Mouse (Mus musculus) liver, postnatal 0 days (tissue): ENCODE measurements at regions not wholly inside any gene's neighbourhood (a gene's known extent, or its start where the extent isn't known, plus 50 kb on each side); places are given as distances from the start of the nearest gene placed in this dataset.

ENCODE experiments used
- CTCF ChIP-seq: sonication (generic); IDR thresholded peaks from 2 replicates; pipeline ENCODE4 v1.5.1; 2016; ENCODE audit warnings: antibody characterized with exemption, low read depth
- EP300 ChIP-seq: IDR thresholded peaks from 2 replicates; pipeline ENCODE4 v1.6.1; 2016; ENCODE audit warnings: antibody characterized with exemption, low read depth, mild to moderate bottlenecking

GRCm38 (mm10) chr12:77041141-77041540, 79.1 kb upstream of the Max start:
- no peak for TF ChIP-seq CTCF
- TF ChIP-seq EP300, result no peak
